Mouse (Mus musculus) lung, postnatal 4 days (tissue): Measurements from ENCODE around the gene Srgap3.
A peak's percentile ranks its signal among the peaks of the same experiment; 100 is the strongest.

ENCODE experiments used
- DNase-seq, 2 experiments: peaks; one replicate each; pipeline ENCODE4 v3.0.0; 2021

The Srgap3 gene

GRCm38 (mm10) chr6:112946895-112947436 lies at the start of gene Srgap3:
Gene Srgap3, minus strand, starts transcription at chr6:112947266.
- peak; percentile 77 to 78 for DNase-seq

DNA sequence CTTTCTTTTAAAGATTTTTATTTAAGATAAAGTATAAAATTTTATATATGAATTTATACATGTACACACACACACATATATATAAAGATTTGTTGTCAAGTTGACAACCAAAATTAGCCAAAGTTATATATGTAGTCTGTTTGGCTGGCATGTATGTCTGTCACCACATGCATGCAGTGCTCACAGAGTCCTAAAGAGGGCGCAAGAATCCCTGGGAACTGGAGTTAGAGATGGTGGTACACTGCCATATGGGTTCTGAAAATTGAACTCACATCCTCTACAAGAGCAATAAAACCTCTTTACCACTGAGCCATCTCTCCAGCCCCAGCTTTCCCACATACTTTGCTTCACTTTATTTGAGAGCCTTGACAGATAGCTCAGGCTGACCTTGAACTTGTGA lies 48.6 kb upstream of the Srgap3 start:
- no peak for DNase-seq

- no peak for DNase-seq
Observed at GRCm38 (mm10) chr6:112990119-112990518, 43.1 kb upstream of the Srgap3 start.

GRCm38 (mm10) chr6:112985362-112986314 lies 38.6 kb upstream of the Srgap3 start:
- DNase-seq, result no peak

- DNase-seq, result no peak
Observed at GRCm38 (mm10) chr6:112982241-112982640, 35.2 kb upstream of the Srgap3 start.

DNA sequence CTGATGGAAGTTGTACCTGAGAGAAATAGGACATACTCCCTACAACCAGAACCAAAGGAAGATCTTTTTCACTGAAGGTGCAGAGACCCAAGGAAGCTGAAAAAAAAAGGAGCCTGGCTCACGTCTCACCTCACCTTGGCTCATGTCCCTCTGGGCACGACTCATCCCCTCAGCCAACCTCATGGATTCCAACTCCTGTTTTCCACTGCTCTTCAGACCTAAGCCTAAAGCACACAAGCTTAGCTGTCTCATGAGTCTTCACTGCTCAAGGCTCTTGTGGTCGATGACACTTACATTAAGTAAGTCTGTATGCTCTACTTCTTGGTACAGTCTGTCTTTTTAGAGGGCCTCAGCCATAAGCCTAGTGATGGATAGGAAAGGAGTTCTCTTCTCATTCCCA lies 31.9 kb upstream of the Srgap3 start:
- no peak for DNase-seq

GRCm38 (mm10) chr6:112977246-112977645 lies 30.2 kb upstream of the Srgap3 start:
- no peak for DNase-seq

GRCm38 (mm10) chr6:112976541-112976940 lies 29.5 kb upstream of the Srgap3 start:
- no peak for DNase-seq

DNA sequence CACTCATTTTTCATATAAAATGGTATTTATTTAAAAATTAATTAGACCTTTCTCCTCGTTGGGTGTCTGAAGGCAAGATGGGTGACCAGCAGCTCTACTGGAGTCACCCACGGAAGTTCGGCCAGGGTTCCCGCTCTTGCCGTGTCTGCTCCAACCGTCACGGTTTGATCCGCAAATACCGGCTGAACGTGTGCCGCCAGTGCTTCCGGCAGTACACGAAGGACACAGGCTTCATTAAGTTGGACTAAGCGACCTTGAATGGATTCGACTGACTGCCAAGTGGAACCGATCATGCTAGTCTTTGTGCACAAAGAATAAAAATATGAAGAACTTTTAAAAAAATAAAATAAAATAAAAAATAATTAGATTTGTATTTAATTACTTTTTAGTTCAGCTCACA lies 29.1 kb upstream of the Srgap3 start:
- no peak for DNase-seq

DNA sequence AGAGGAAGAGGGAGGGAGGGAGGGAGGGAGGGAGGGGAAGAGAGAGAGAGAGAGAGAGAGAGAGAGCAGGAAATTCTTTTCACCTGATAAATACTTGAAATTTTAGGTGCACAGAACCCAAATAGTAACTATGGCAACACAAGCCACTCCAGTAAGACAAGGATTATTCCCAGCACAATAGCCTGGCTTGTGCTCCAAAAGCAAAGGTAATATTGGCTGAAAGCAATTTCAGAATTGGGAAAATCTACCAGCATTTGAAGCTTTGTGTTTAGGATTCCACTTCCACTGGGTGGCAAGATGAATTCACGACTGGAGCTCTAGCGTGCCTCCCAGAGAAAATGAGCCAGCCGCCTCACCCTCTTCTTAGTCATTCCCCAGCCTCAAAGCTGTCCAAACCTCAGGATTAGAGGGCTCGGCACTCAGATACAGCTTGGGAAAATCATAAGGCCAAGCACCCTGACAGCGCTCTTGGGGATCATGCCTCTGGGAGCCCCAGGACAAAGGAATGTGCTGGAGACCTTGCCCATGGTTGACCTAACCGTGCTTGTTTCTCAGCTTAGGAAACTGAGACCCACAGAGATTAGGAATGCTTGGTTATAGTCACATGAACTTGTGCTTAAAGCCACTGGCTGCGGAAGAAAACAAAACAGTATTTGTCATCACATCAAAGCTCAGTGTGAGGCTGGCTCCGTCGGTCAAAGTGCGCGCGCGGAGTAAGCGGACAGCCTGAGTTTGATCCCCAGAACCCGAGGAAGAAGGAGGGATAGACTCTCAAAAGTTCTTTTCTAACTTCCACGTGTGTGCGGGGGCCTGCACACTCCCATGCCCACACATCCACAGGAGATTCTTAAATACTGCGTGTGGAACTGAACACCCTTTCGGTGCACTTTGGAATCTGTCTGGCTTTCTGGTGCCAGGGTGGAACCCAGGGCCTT lies 27.0 kb upstream of the Srgap3 start:
- no peak for DNase-seq

DNA sequence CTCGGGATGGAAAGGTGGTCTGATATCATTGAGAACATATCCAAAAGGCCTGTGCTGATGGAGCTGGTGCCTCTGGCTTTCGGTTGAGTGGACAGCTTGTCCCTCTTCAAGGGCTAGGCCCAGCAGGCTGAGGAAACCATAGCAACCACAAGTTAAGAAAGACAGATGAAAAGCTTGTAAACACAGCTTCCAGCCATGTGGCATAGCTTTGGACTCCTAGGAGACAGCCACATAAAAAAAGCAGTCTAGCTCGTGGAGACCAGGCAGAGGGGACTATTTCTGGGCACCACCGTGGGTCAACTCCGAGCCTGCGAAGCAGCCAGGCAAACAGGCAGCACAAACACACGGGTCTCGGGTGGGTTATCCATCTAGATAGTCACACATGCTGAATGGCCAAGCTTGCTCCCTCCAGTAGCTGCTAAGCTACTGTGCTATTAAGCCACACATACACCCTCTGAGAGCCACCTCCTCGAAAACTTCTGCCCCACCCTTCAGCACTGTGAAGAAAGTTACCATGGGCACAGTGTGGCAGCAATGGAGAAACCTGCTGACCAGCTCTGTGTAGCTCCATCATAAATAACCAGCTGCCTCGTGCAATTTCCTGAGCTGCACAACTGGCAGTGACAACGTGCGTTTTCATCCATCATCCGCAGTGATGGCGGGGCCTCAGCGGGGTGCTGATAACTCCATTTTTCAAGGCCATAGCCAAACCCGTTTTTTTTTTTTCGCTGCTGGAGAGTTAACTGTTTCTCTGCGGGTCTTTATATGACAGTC lies 26.0 kb upstream of the Srgap3 start:
- no peak for DNase-seq

GRCm38 (mm10) chr6:112972127-112972526 lies 25.1 kb upstream of the Srgap3 start:
- DNase-seq, result no peak

GRCm38 (mm10) chr6:112971116-112971768 lies 24.2 kb upstream of the Srgap3 start:
- no peak for DNase-seq

DNA sequence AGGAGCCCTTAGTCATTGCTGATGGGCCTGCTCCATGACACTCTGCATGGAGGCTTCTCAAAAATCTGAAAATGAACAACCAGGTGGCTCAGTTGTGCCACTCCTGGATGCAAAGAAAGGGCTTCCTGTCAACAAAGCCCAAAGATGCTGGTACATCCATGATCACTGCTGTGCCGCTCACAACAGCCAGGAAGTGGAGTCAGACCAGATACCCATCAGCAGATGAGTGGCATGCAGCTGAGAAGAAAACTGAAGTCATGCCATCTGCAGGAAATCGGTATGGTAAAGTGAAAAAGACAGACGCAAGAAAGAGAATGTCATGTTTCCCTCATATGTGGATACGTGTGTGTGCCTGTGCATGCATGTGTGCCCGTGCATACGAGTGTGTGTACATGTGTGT lies 20.3 kb upstream of the Srgap3 start:
- DNase-seq, result no peak

- no peak for DNase-seq
Observed at GRCm38 (mm10) chr6:112958360-112958759, 11.3 kb upstream of the Srgap3 start.

DNA sequence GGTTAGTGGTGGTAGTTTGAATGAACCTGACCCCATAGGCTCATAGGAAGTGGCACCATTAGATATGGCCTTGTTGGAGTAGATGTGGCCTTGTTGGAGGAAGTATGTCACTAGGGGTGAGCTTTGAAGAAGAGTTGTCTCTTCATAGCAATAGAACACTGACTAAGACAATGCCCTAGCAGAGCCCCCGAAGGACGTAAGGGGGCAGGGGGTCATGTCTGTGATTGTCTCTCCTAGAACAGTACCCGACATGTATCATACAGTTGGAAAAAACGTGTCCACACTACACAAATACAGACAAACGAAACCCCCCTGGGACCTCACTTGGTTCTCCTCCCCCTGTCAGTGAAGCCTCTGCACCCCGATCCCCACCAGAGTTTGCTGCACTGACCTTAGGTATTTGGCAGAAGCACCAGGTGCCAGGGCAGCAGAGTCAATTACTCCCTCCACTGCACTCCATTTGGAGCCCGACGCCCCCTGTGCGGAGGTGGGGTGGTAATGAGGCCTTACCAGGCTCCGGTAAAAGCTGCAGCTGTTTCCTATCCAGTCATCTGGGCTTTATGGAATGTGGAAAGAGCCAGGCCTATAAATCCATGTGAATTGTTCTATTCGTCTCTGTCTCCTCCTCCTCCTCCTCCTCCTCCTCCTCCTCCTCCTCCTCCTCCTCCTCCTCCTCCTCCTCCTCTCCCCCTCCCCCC lies 10.7 kb upstream of the Srgap3 start:
- DNase-seq, result no peak

DNA sequence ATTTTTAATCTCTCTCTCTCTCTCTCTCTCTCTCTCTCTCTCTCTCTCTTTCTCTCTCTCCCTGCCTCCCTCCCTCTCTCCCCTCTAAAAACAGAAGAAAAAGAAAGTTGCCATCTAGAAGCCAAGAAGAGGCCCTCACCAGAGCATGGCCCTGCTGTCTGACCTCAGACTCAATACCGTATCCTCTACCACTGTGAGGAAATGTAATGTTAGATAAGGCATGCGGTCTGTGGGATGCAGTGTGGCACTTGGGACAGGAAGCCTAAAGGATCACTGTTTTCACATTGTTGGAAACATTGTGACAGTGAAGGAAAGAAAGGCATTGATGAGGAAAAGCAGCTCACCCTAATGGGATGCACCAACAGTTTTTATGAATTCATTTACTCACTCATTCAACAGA lies 8.7 kb upstream of the Srgap3 start:
- no peak for DNase-seq

- DNase-seq, result no peak
Observed at GRCm38 (mm10) chr6:112953905-112954304, 6.8 kb upstream of the Srgap3 start.

DNA sequence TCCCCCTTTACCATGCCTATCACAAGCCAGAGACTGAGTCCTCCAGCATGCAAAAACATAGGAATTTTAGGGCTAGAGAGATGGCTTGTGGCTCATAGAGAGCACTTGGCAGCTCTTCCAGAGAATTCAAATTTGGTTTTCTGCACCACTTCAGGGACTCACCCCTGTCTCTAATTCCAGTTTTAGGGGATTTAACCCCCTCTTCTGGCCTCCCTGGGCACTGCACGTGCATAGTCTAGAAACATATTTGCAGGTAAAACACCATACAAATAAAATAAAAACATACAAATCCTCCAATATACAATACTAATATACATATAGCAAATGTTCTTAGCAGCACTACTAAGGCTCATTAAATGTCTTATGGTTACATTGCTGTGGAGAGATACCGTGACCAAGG lies 4.2 kb upstream of the Srgap3 start:
- no peak for DNase-seq

DNA sequence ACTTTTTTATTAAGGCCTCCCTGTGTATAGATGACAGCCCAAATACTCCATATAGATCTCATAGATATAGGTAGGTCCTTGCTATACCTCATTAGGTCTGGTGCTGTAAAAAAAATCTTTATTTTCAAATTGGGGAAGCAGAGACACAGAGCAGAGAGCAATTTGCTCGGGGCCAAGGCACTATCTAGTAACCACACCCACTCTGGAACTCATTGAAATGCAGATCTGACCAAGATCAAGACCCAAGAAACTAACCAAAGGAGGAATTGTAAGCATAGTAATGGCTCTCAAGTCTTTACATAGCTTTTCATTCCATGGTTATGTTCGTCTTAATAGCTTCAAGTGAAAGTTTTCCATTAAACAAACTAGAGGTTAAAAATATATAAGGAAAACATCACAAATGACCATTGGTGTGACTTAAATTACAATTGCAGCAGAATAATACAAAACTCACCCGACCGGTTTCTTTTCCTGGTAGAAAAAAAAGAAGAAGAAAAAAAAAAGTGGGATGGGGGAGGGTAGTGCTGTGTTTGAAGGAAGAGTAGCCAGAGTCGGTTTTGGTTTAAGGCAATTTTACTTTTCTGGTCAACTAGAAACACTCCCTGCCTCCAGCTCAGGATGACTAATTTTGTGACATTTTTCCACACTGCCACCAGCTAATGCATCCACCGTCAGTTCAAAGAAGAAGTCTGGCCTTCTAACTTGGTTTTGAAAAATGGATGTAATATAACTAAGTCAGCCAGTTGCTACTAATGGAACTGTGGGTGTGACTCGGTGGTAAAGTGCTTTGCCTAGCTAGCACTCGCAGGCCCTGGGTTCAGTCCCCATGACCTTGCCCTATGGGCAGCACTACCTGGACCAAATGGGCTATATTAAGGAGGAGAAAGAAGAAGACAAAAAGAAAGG lies 3.4 kb upstream of the Srgap3 start:
- no peak for DNase-seq
